Mouse (Mus musculus) myocyte (in vitro differentiated cells): Measurements from ENCODE around the gene Prkcz.

Source experiments
- CEBPB ChIP-seq: IDR thresholded peaks from 2 replicates; pipeline ENCODE4 v1.6.1; 2011; ENCODE audit warnings: mild to moderate bottlenecking, moderate library complexity; ENCODE audit not compliant: poor library complexity, insufficient read depth, severe bottlenecking
- MYOD1 ChIP-seq, 3 experiments: IDR thresholded peaks; one replicate each; pipeline ENCODE4 v1.6.1; 2011; ENCODE audit warnings: control low read depth in 2 of 3, low read depth in 2 of 3, mild to moderate bottlenecking in 2 of 3, moderate library complexity in 1 of 3; ENCODE audit not compliant: insufficient read length in 2 of 3, control insufficient read depth in 1 of 3
- MYOG ChIP-seq, 3 experiments: IDR thresholded peaks; one replicate each; pipeline ENCODE4 v1.6.1; 2011; ENCODE audit warnings: control low read depth in 2 of 3, low read depth in 2 of 3, mild to moderate bottlenecking in 2 of 3; ENCODE audit not compliant: insufficient read length in 2 of 3, control insufficient read depth in 1 of 3, insufficient read depth in 1 of 3
- POLR2A ChIP-seq: IDR thresholded peaks from one replicate; pipeline ENCODE4 v1.6.1; 2011; ENCODE audit warnings: low read depth, mild to moderate bottlenecking, control low read depth, moderate library complexity; ENCODE audit not compliant: insufficient read length
- SRF ChIP-seq: IDR thresholded peaks from one replicate; pipeline ENCODE4 v1.6.1; 2011; ENCODE audit warnings: low read depth; ENCODE audit not compliant: control insufficient read depth, insufficient read length
- TCF12 ChIP-seq: IDR thresholded peaks from one replicate; pipeline ENCODE4 v1.6.1; 2011; ENCODE audit warnings: mild to moderate bottlenecking, control low read depth; ENCODE audit not compliant: poor library complexity, insufficient read depth, severe bottlenecking
- USF1 ChIP-seq: IDR thresholded peaks from one replicate; pipeline ENCODE4 v1.6.1; 2011; ENCODE audit warnings: low read depth, mild to moderate bottlenecking, control low read depth, moderate library complexity

DNA sequence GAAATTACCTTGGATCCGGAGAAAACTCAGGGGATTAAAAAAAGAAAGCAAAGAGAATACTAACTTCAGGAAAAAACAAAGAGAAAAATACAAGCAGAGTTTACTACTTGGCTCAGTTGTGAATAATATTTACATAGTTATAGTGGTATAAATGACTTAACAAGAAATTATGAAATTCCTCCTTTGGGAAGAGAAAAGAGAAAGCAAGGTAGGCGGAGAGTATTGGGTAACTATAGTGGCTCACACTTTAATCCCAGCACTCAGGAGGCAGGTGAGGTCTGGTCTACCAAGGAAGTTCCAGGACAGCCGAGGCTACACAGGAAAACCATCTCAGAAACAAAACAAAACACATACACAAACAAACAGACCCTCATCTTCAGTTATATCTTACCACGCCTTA is 133.2 kb downstream of the Prkcz start:
- TF ChIP-seq TCF12, result no peak
- no peak for TF ChIP-seq SRF
- no peak for TF ChIP-seq MYOD1 (IDR thresholded peaks at IDR 0.05; ENCODE audit: control insufficient read depth in 1 of 3, insufficient read length in 2 of 3, low read depth in 2 of 3)
- TF ChIP-seq POLR2A, result no peak
- no peak for TF ChIP-seq MYOG (IDR thresholded peaks at IDR 0.05; ENCODE audit: control insufficient read depth in 1 of 3, insufficient read depth in 1 of 3, insufficient read length in 2 of 3, low read depth in 2 of 3)
- TF ChIP-seq USF1, result no peak
- TF ChIP-seq CEBPB, result no peak
